Mouse (Mus musculus) 3134 (cell line): ENCODE measurements around the gene B4galt7.
"Not testable (repeated sequence)": the region's sequence is repeated elsewhere in the genome, so short reads cannot be mapped to it uniquely, and the experiment has no call there.

Source experiments
- DNase-seq: peaks from one replicate; pipeline ENCODE4 v3.0.0-alpha.2; 2011; ENCODE audit warnings: low spot score; ENCODE audit not compliant: insufficient read length; ENCODE audit errors: extremely low read depth

Gene B4galt7

DNA sequence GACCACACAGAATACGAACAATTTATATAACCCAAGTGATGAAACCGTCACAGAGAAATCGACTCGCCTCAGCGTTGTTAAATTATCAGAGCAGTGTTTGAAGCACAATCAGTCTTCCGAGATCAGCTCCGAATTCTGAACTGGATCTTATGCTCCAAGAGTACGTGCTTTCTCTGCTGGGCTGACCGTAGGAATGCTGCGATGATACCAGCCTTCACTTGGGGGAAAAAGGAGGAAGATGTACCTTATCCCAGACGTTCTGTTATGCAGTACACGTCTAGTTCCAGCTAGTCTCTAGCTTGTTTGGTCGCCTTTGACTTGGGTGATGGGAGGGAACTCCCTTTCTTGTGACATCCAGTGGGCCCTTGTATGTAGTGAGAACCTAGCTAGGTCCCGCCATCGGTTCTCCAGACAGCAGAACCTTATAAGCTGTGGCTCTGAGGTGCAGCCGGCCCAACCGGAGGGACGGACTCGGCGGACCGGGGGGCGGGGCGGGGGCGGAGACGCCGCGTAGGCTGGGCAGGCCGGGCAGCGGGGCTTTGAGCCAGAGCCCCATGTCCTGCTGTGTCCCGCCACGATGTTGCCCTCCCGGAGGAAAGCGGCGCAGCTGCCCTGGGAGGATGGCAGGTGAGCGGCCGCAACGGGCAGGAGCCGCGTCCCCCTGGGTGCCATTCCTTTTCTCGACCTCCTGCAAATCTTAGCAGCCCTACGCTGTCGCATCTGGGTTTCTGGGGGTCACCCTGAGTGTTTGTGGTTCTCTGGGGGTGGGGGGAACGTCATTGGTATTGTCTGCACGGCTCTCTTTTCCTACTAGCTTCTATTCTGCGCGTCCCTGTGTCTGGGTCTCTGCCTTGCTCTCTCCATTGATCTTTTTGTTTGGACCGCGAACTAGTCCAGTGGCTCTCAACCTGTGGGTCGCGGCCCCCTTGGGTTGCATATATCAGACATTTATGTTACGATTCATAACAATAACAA is at the start of gene B4galt7:
TSS of gene B4galt7 (plus strand) at position 331 of the 975 bp plus-strand sequence.
- peak; percentile 80 for DNase-seq

DNA sequence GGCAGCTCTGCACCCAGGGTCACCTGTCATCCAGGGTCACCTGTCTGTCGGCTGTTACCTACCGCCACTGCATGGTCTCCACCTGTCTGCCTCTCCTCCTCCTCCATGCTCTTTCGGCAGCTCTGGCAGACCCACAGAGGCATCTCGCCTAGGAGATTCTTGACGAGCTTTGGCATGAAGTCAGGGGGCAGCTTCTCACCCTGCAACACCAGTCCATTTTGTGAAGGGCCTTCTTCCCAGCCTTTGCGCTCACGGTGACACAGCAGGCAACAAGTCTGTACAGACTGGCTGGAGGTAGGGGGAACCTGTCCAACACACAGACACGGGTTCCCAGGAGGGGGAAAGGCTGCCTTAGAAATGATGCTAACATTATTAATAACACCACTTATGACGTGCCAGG is 43.8 kb upstream of the B4galt7 start:
- DNase-seq: no peak

DNA sequence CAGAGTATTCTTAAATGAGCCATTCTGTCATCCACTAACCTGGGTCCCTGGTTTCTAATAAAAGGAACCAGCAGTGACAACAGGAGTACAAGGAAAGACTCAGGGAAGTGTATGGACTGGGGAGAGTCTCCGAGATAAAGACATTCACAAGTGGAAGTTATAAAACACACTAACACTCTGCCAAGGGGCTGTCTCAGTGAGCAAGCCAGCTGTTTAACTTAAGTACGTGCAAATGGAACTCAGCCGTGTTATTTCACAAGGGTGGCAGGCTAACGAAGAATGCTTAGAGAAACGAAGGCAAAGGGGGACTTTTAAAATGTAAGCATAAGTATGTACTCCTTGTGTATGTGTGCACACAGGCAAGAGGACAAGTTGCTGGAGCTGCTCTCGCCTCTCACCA is 42.2 kb upstream of the B4galt7 start:
- no peak for DNase-seq

DNA sequence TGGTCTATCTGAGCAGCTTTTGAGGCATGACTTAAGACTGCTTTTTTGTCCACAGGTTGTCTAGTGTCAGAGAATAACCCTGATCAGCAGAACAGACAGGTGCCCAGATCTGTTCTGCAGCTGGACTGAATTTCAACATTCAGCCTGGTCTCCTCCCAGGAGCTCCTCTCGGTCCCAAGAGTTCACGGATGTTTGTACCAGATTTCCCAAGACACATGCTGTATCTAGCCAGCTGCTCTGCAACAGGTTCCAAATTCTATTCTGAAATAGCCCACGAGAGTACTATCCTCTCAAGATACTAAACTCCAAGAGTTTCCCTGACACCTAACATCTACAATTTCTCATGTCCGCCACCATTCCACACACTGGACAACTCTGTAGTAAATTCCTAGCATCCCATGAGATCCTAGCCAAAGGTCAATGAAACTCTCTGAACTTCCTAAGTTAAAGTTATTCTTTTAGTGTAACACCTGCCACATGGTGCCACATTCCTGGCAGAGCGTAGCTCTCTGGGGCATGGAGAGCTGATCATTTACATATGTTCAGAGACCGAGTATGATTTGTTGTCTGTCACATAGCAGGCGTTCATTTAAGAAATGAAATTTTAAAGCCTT is 36.3 kb upstream of the B4galt7 start:
- no peak for DNase-seq

DNA sequence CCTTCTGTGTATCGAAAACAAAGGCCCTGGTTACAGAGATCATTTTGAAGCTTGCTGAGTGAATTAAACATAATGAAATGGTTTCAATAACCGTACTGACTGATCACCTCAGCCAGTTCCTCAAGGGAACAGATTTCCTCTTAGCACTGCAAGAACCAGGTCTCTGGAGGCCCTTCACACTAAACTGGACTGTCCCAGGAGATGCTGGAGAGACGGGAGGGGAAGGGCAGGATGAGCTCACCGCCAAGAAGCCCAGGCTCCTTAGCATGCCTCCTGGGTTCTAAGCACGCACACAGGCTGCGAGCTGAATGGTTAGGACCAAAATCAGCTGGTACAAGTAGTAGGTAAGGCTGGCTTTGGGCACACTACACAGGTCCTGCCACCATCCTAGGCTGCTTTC is 32.7 kb upstream of the B4galt7 start:
- no peak for DNase-seq

DNA sequence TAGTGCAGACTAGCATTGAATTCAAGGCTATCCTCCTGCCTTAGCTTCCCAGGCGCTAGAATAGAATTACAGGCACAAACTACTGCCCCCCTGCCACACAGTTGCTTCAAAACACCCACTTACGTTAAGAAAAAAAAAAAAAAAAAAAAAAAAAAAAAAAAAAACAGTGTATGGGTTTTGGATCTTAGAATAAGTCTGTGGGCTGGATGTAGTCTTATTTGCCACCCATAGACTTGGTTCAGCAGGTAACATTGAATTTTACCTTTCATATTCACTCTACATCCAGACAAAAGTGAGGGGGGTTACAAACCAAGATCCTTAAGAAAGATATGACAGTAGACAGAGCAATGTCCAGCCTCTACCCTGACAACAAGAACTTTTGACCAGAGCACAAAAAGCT is 31.7 kb upstream of the B4galt7 start:
- DNase-seq: no peak

DNA sequence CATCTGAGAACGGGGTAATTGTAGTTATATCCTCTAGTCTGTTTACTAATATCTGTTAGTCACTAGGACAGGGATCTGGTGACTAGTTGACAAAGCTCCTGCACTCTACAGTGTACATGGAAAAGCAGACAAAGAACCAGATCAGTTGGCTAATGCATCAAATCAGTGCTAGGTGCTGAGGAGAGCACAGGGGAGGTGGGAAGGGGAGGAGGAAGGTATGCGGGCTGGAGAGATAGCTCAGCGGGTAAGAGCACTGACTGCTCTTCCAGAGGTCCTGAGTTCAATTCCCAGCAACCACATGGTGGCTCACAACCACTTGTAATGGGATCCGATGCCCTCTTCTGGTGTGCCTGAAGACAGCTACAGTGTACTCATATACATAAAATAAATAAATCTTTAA is 31.2 kb upstream of the B4galt7 start:
- not testable (repeated sequence) for DNase-seq

DNA sequence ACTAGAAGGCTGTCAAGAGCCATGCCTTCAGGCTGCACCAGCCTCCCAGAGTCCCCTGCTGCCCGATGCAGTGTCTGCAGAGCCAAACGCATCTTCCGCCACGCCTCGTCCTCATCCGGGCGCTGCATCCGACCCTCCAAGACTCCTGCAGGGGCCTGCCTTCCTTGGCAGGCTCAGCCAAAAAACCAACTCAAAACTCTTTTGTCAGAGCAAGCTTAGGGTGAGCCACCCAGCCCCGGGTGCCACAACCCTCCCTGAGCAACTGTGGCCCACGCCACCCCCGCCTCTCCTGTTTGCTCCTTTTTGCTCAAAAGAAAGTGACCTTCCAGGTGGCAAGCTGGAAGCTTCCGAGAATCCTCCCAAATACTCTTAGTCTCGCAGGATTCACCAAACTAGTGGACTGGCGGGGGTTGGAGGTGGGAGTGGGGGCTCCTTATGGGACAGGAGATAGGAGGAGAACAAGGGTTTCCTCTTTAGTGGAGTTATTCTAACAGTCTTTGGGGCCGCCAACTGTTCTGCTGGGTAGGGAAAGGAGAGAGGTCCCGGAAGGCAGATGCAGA is 29.9 kb upstream of the B4galt7 start:
- DNase-seq: peak; percentile 42

DNA sequence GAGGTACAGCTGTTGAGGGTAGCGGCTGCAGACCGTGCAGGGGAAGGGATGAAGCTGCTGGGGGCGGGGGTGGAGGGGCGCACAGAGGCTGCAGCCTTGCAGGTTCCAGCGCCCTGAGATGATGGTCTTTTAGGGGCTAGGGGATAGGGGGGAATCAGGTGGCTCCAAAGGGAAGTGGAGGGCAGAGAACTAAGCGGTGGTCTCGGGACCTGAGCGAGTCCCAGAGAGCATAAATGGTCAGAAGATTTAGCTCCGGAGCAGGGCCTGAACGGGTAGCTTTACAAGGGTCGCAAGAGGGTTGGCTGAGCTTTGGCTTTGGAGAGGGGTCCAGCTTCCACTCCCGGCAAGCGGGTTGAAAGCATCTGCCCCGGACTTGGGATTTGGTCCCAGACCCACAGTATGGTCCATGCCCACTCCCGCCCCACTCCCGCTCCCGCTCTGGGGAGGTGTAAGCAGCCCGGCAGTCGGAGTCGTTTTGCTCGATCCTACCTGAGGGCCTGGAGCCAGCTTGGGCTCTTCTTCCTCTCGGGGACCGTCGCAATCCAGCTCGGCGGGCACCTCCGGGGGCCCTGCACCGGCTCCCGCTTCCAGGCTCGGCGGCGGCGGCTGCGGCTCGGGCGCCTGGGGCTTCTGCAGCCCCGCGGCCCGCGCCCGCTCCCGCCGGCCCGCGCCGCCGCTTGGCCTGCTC is 29.3 kb upstream of the B4galt7 start:
- peak; percentile 47 for DNase-seq

DNA sequence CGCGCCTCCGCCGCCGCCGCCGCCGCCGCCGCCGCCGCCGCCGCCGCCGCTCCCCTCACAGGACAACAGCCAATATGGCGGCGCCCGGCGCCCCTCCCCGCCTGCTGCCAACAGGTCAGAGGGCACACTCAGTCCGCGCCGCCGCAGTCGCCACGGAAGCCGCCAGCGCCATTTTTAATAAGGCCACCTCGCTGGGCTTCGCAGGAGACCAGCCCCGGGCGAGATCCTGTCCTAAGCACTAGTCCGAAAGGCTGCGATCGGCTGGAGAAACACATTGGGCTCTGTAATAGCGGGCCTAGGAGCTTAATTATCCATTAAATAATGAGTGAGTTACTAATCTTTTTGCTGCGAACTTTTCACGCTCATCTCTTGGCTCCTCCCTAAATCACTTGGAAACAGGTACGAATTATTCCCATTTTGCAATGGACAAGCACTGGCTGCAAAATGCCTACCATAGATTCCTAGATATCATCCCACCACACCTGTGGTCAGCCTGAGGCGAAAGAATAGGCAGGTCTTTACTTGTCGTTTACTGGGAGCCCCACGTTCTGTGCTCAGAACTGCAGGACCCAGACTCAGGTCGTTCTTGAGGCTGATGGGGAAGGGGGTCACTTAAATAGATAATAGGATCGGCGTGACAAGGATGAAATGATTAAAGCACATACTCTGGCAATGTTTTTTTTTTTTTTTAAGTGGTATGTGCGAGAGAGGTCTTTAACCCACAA is 28.5 kb upstream of the B4galt7 start, which contains the start of gene Fam193b:
TSS of gene Fam193b (minus strand) at position 94 of the 725 bp plus-strand sequence.
- peak; percentile 88 for DNase-seq

DNA sequence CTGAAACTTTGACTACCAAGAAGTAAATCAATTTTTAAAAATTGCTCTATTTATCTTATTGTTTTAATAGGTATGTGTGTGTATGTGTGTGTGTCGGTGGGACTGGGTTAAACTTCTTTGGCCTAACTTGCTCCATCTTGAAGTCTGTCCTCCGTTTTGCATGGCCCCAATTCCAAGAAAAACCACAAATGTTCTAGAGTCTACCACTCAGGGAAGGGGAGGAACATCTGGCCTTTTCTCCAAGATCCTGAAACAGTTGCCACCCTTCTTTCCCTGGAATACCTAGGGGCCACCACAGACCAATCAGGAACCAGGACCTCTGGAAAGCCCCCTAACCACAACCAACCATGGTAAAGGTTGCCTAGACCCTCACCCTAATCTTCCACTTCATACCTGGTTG is 27.7 kb upstream of the B4galt7 start:
- no peak for DNase-seq

DNA sequence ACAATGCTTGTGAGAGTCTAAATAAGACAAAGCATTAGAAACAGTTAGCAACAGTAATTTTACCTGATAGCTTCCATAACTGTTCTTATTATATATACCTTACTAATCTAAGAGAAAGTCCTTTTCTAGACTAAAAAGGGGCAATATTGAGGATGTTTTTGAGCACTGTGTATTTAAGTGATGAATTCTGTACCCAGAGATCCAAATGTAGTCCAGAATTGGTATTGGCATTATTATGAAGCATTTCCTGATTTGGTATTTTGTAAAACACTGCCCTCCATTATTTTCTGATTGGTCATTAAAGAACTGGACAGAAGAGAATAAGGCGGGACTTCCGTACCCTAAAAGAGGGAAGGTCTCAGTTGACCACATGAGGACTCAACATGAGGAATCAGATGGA is 26.3 kb upstream of the B4galt7 start, which contains the start of gene Tmed9:
TSS of gene Tmed9 (plus strand) at position 301 of the 400 bp plus-strand sequence.
- DNase-seq: no peak

DNA sequence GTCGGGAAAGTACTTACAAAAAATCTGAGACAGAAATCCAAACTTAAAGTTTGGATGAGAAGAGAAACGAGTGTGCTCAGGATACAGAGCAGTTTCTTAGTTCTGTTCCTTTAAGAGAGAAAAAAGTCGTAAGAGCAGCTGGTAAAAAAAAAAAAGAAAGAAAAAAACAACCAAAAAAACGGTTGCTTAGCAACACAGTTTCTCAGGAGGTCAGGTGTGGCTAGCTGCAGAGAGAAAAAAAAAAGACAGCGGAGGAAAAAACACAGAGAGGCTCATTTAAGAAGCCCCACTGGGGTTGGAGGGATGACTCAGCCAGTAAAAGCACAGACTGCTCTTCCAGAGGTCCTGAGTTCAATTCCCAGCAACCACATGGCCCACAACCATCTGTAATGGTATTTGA is 25.4 kb upstream of the B4galt7 start:
- DNase-seq: no peak

DNA sequence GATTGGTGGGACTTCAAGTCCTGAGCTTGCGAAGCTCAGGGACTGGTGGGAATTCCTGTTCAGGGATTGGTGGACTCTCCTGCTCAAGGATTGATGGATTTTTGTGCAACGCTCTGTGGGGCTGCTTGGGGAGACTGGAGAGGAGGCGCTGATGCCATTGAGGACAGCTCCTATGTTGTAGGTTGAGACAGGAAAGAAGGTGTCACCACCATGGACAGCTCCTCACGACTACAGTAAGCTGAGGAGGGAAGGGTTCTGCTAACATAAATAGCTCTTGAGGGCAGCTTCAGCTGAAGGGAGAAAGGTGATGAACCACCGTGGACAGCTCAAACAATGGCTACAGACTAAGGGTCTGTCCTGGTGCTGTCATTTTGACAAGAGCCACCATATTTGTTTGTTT is 23.8 kb upstream of the B4galt7 start:
- DNase-seq: no peak

DNA sequence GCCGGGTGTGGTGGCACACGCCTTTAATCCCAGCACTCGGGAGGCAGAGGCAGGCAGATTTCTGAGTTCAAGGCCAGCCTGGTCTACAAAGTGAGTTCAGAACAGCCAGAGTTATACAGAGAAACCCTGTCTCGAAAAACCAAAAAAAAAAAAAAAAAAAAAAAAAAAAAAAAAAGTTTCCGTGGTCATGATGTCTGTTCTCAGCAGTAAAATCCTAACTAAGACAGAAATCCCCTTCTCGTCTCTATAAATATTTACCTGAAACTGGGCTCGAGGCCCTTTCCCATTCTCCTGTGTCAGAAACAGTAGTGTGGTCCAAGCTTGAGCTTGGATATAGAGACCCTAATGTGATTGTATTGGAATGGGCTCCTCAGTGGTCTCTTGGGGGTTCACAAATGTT is 22.8 kb upstream of the B4galt7 start:
- DNase-seq: not testable (repeated sequence)

DNA sequence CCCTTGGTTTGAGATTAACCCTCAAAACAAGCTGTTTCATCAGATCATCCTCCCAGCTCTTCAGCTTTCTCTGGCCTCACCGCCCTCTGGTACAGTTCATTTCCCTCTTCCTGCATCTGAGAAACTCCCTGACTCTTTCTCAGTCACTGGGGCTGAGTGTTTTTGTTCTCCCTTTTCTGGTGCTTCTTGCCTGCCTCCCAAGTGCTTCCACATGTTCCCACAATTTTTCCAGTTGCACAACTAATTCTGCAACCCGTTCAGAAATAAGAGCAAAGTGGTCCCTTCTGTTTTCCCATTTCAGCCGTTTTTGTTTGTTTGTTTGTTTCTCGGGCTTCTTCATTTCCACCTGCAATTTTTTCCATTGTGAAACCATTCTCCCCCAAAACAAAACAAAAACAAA is 21.6 kb upstream of the B4galt7 start:
- no peak for DNase-seq

DNA sequence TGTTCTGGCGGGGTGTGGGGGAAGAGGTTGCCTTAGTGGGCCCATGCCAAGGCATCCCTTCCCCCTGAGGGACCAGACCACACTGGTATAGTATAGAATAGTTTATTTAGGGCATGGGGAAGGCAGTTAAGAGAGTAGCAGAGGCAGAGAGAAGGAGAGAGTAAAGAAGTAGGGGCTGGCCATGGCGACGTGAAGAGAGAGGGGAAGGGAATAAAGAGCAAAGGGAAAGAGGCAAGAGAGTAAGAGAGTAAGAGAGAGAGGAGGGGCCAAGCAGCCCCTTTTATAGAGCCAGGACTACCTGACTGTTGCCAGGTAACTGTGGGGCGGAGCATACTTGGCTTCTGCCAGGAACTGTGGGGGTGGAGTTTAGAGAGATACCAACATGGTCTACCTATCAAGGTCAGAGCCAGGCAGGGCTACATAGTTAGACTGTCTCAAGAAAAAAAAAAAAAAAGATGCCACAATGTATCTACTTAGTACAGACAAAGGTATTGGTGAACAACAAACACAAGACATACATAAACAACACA is 7.7 kb upstream of the B4galt7 start:
- no peak for DNase-seq

DNA sequence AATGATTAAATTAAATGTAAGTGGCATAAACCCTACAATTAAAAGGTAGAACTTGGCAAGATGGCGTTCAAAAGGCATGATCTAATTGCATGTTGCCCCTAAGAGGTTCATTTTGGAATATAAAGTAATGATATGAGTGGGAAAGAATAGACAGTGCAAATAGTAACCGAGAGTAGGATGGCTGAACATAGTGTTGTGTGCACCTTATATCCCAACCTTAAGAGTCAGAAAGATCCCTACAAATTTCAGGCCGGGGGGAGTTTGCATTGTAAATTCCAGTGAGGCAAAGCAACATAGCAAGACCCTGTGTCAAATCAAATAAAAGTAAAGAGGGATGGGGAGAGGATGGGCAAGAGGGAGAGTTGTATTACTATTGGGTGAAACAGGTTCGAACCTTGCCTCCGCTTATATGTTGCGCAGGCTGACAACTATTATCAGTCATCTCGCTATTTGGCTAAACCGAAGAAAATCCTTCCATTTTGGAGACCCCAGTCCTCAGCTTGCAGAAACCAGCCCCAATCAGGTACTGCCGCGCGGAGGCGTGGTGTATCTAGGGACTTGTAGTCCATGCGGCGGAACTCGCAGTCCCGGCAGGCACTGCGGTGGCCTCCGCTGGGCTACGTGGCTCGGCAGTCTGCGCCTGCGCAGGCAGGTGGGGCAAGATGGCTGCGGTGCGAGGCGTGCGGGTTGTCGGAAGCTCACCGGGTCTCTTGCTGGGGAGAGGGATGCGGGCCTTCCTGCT is 7.0 kb upstream of the B4galt7 start:
- peak; percentile 96 for DNase-seq

DNA sequence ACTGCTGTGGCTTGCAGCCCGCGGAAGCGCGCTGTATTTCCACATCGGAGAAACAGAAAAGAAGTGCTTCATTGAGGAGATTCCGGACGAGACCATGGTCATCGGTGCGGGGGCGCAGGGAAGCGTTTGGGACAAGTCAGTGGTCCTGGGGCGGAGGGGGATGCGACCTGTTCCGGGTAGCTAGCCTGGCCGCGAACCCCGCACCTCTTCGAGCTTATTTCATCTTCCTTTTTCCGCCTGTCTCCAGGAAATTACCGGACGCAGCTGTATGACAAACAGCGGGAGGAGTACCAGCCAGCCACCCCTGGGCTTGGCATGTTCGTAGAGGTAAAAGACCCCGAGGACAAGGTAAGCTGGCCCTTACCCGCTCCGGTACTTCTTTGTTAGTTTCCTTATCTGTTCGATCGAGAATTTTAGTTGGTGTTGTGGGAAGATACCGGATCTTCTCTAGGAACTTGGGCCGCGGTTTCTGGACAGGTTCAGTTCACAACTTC is 6.4 kb upstream of the B4galt7 start:
- no peak for DNase-seq
